Mouse (Mus musculus) hindbrain, embryonic 11.5 days (tissue): ENCODE results near the gene Mgarp. TPM values are rescaled to one million over a fixed set of nuclear protein-coding genes. Genes with fewer than 3 reads are reported as not detected.
A peak's percentile ranks its signal among the peaks of the same experiment; 100 is the strongest.

ENCODE experiments used
- ATAC-seq: fragments of 200-750 bp; cut with Nextera tagmentation; 2 replicates; pipeline ENCODE4 v1.8.0; 2017; ENCODE audit warnings: mild to moderate bottlenecking, moderate TSS enrichment, moderate library complexity; ENCODE audit not compliant: low FRiP score
- DNase-seq: peaks from one replicate; pipeline ENCODE4 v3.0.0-alpha.2; 2015; ENCODE audit warnings: low spot score
- H3K27ac ChIP-seq: fragments of 300-500 bp; sonication (generic); 2 replicates; pipeline ENCODE4 v1.5.1; 2014; ENCODE audit warnings: mild to moderate bottlenecking, low read depth, low read length
- H3K27me3 ChIP-seq: fragments of 300-500 bp; sonication (generic); 2 replicates; pipeline ENCODE4 v1.6.1; 2014; ENCODE audit warnings: mild to moderate bottlenecking, low read length, moderate library complexity, mixed read lengths; ENCODE audit not compliant: control insufficient read depth, insufficient read depth
- H3K36me3 ChIP-seq: fragments of 300-500 bp; sonication (generic); 2 replicates; pipeline ENCODE4 v1.6.1; 2014; ENCODE audit warnings: mild to moderate bottlenecking, low read length, moderate library complexity, mixed read lengths; ENCODE audit not compliant: control insufficient read depth, insufficient read depth
- H3K4me1 ChIP-seq: fragments of 300-500 bp; sonication (generic); replicated peaks from 2 replicates; pipeline ENCODE4 v1.6.1; 2014; ENCODE audit warnings: low read length, mixed read lengths; ENCODE audit not compliant: control insufficient read depth, insufficient read depth
- H3K4me2 ChIP-seq: fragments of 300-500 bp; sonication (generic); replicated peaks from 2 replicates; pipeline ENCODE4 v1.6.1; 2014; ENCODE audit warnings: mild to moderate bottlenecking, low read depth, low read length
- H3K4me3 ChIP-seq: fragments of 300-500 bp; sonication (generic); 2 replicates; pipeline ENCODE4 v1.5.1; 2014; ENCODE audit warnings: low read depth, low read length
- H3K9ac ChIP-seq: fragments of 300-500 bp; sonication (generic); 2 replicates; pipeline ENCODE4 v1.6.1; 2014; ENCODE audit warnings: low read depth, low read length
- H3K9me3 ChIP-seq: fragments of 300-500 bp; sonication (generic); 2 replicates; pipeline ENCODE4 v1.6.1; 2016; ENCODE audit warnings: low read length; ENCODE audit not compliant: control insufficient read depth
- WGBS: fragments of 180-500 bp; shearing (Covaris S2); extraction: QIAGEN DNeasy Blood & Tissue Kit; methylation state at CpG from one replicate; pipeline ENCODE4 v1.1.7; 2014; 5-methylcytosine and 5-hydroxymethylcytosine counted together
- polyA plus RNA-seq: library from polyadenylated mRNA; unstranded; fragments of >200 nt; fragmentation: Nextera tagmentation; extraction: Ambion mirVana; gene quantifications from 2 replicates; pipeline ENCODE4 v1.2.1, GENCODE M21; 2014

Mgarp gene
- polyA plus RNA-seq, 1 experiment from 2014 or later, result 4.0 TPM

- H3K4me1 ChIP-seq, result no peaks in the 10 kb centered on the region
- no peak overlapping the region for H3K4me2 ChIP-seq
- ATAC-seq (no peak), DNase-seq (no peak)
- no peak overlapping the region for H3K4me3 ChIP-seq
- no peaks in the 10 kb centered on the region for H3K36me3 ChIP-seq
- no peak overlapping the region for H3K9ac ChIP-seq
- WGBS, result 75% methylated on average over 4 of the region's 4 CpGs
- no peaks in the 10 kb centered on the region for H3K27me3 ChIP-seq
- no peak overlapping the region for H3K27ac ChIP-seq
- H3K9me3 ChIP-seq, result no peaks in the 10 kb centered on the region
Measured at GRCm38 (mm10) chr3:51366926-51367325, 29.6 kb downstream of the Mgarp start.

GRCm38 (mm10) chr3:51365517-51365882, 31.0 kb downstream of the Mgarp start:
- DNase-seq, result no peak
- Histone ChIP-seq H3K4me1 (no peaks in the 10 kb centered on the region), H3K36me3 (no peaks in the 10 kb centered on the region), H3K4me2 (peak overlapping the region; percentile 68), H3K27me3 (no peaks in the 10 kb centered on the region; the same call in 1 of the 2 replicates), H3K4me3 (peak overlapping the region; percentile 31; the same call in 1 of the 2 replicates), H3K9me3 (no peaks in the 10 kb centered on the region), H3K27ac (no peak overlapping the region), H3K9ac (no peak overlapping the region; the same call in 1 of the 2 replicates)
- ATAC-seq, result no peak; the same call in 1 of the 2 replicates
- WGBS, result 19% methylated on average over 3 of the region's 3 CpGs

GRCm38 (mm10) chr3:51364703-51365516, 31.6 kb downstream of the Mgarp start:
- 6% methylated on average over 31 of the region's 31 CpGs for WGBS
- Histone ChIP-seq H3K4me3 (peak overlapping the region; percentile 31), H3K27ac (no peak overlapping the region), H3K4me1 (no peaks in the 10 kb centered on the region), H3K27me3 (no peaks in the 10 kb centered on the region; the same call in 1 of the 2 replicates), H3K4me2 (peak overlapping the region; percentile 68), H3K36me3 (no peaks in the 10 kb centered on the region), H3K9ac (peak overlapping the region; percentile 52; the same call in 1 of the 2 replicates), H3K9me3 (no peaks in the 10 kb centered on the region)
- DNase-seq, result peak; percentile 82
- peak; percentile 84 for ATAC-seq

GRCm38 (mm10) chr3:51361066-51361465, 35.5 kb downstream of the Mgarp start:
- H3K4me2 ChIP-seq, result no peak overlapping the region
- H3K27ac ChIP-seq, result no peak overlapping the region
- no peak overlapping the region for H3K9ac ChIP-seq
- 34% methylated on average over 9 of the region's 9 CpGs for WGBS
- ATAC-seq, result no peak
- no peaks in the 10 kb centered on the region for H3K4me1 ChIP-seq
- H3K36me3 ChIP-seq, result no peaks in the 10 kb centered on the region
- peaks cover 7% of the 10 kb centered on the region for H3K27me3 ChIP-seq
- H3K4me3 ChIP-seq, result no peak overlapping the region
- no peak for DNase-seq
- H3K9me3 ChIP-seq, result no peaks in the 10 kb centered on the region

- 0 out of 2 replicates have a peak overlapping the region, but pooled peaks have one; percentile 4 for H3K4me3 ChIP-seq
- H3K4me2 ChIP-seq, result no peak overlapping the region
- no peak for DNase-seq
- no peak overlapping the region for H3K9ac ChIP-seq
- no peak overlapping the region for H3K27ac ChIP-seq
- H3K4me1 ChIP-seq, result no peaks in the 10 kb centered on the region
- 21% methylated on average over 14 of the region's 14 CpGs for WGBS
- H3K36me3 ChIP-seq, result no peaks in the 10 kb centered on the region
- no peaks in the 10 kb centered on the region for H3K9me3 ChIP-seq
- H3K27me3 ChIP-seq, result peaks cover 7% of the 10 kb centered on the region
- no peak; the same call in 1 of the 2 replicates for ATAC-seq
Measured at GRCm38 (mm10) chr3:51359558-51360307, 36.8 kb downstream of the Mgarp start.

GRCm38 (mm10) chr3:51358660-51359557, 37.6 kb downstream of the Mgarp start:
- Histone ChIP-seq H3K9ac (peak overlapping the region; percentile 29), H3K4me1 (no peaks in the 10 kb centered on the region), H3K36me3 (no peaks in the 10 kb centered on the region), H3K27me3 (peaks cover 7% of the 10 kb centered on the region), H3K4me3 (peak overlapping the region; percentile 50), H3K27ac (no peak overlapping the region), H3K4me2 (peak overlapping the region; percentile 67), H3K9me3 (no peaks in the 10 kb centered on the region)
- WGBS, result under 1% methylated on average over 50 of the region's 50 CpGs
- ATAC-seq (peak; percentile 76), DNase-seq (peak; percentile 86)

GRCm38 (mm10) chr3:51358181-51358580, 38.4 kb downstream of the Mgarp start:
- Histone ChIP-seq H3K4me3 (peak overlapping the region; percentile 50), H3K27me3 (peaks cover 7% of the 10 kb centered on the region), H3K9ac (no peak overlapping the region), H3K27ac (no peak overlapping the region), H3K4me2 (peak overlapping the region; percentile 67), H3K36me3 (no peaks in the 10 kb centered on the region), H3K9me3 (no peaks in the 10 kb centered on the region), H3K4me1 (no peaks in the 10 kb centered on the region)
- under 1% methylated on average over 15 of the region's 15 CpGs for WGBS
- ATAC-seq (peak; percentile 58; the same call in 1 of the 2 replicates), DNase-seq (peak; percentile 82)

- no peaks in the 10 kb centered on the region for H3K36me3 ChIP-seq
- no peak overlapping the region for H3K27ac ChIP-seq
- H3K4me2 ChIP-seq, result no peak overlapping the region
- DNase-seq (peak; percentile 45), ATAC-seq (no peak)
- H3K4me1 ChIP-seq, result no peaks in the 10 kb centered on the region
- peak overlapping the region; percentile 31; the same call in 1 of the 2 replicates for H3K4me3 ChIP-seq
- H3K9ac ChIP-seq, result no peak overlapping the region
- H3K9me3 ChIP-seq, result no peaks in the 10 kb centered on the region
- peaks cover 7% of the 10 kb centered on the region for H3K27me3 ChIP-seq
- 9% methylated on average over 14 of the region's 14 CpGs for WGBS
Measured at GRCm38 (mm10) chr3:51357624-51358023, 38.9 kb downstream of the Mgarp start.
